Mouse (Mus musculus): ENCODE measurements around the gene Micall1.

Micall1 gene

GRCm38 (mm10) chr15:79185213-79185612 is 76.5 kb downstream of the Micall1 start:
- peak; percentile 57 for DNase-seq (ENCODE audit: low spot score)
